Mouse (Mus musculus) MEL (cell line): ENCODE results near the gene 1700017D01Rik. TPM values are rescaled to one million over a fixed set of nuclear protein-coding genes. Genes with fewer than 3 reads are reported as not detected.

Experiments used
- DNase-seq: peaks from one replicate; pipeline ENCODE4 v3.0.0; 2011; ENCODE audit warnings: low read depth, low spot score
- H3K27ac ChIP-seq: 2 replicates; pipeline ENCODE4 v1.5.1; 2012; ENCODE audit warnings: low read depth, mild to moderate bottlenecking, control low read depth, low read length, moderate library complexity; ENCODE audit not compliant: control insufficient read depth
- H3K27me3 ChIP-seq, 2 experiments: fragments of 150-350 bp in 1 of 2; sonication (generic) in 1 of 2; 2 replicates each; pipeline ENCODE4 v1.6.1; 2012; ENCODE audit warnings: low read length in 2 of 2, mild to moderate bottlenecking in 2 of 2, improper control_type of control experiment in 1 of 2, moderate library complexity in 1 of 2; ENCODE audit not compliant: insufficient read depth in 2 of 2, control insufficient read depth in 1 of 2
- H3K36me3 ChIP-seq, 2 experiments: 2 replicates each; pipeline ENCODE4 v1.6.1; 2012 to 2014; ENCODE audit warnings: low read length in 2 of 2, improper control_type of control experiment in 1 of 2, inconsistent platforms in 1 of 2, mild to moderate bottlenecking in 1 of 2; ENCODE audit not compliant: insufficient read depth in 2 of 2, control insufficient read depth in 1 of 2
- H3K4me1 ChIP-seq, 2 experiments: fragments of 150-350 bp in 1 of 2; sonication (generic) in 1 of 2; 2 replicates each; pipeline ENCODE4 v1.6.1; 2012; ENCODE audit warnings: low read length in 2 of 2, improper control_type of control experiment in 1 of 2, mild to moderate bottlenecking in 1 of 2; ENCODE audit not compliant: insufficient read depth in 2 of 2, control insufficient read depth in 1 of 2
- H3K4me3 ChIP-seq, 2 experiments: fragments of 150-350 bp in 1 of 2; sonication (generic) in 1 of 2; 2 replicates each; pipeline ENCODE4 v1.5.1; 2012; ENCODE audit warnings: low read depth in 2 of 2, low read length in 2 of 2, mild to moderate bottlenecking in 2 of 2, moderate library complexity in 2 of 2, control low read depth in 1 of 2, improper control_type of control experiment in 1 of 2; ENCODE audit not compliant: control insufficient read depth in 1 of 2, insufficient read depth in 1 of 2
- H3K79me2 ChIP-seq: 2 replicates; pipeline ENCODE4 v1.6.1; 2012; ENCODE audit warnings: mild to moderate bottlenecking, low read length, moderate library complexity; ENCODE audit not compliant: control insufficient read depth, poor library complexity, insufficient read depth
- H3K9ac ChIP-seq: 2 replicates; pipeline ENCODE4 v1.6.1; 2012; ENCODE audit warnings: low read depth, mild to moderate bottlenecking, control low read depth, low read length, moderate library complexity; ENCODE audit not compliant: control insufficient read depth, poor library complexity, severe bottlenecking
- H3K9me3 ChIP-seq: fragments of 150-350 bp; sonication (generic); replicated peaks from 2 replicates; pipeline ENCODE4 v1.6.1; 2012; ENCODE audit warnings: mild to moderate bottlenecking, low read length, improper control_type of control experiment, moderate library complexity; ENCODE audit not compliant: insufficient read depth
- CHD1 ChIP-seq: IDR thresholded peaks from 2 replicates; pipeline ENCODE4 v1.6.1; 2012; ENCODE audit warnings: low read depth, mild to moderate bottlenecking, inconsistent platforms, low read length, improper control_type of control experiment
- CHD2 ChIP-seq: IDR thresholded peaks from 2 replicates; pipeline ENCODE4 v1.6.1; 2011; ENCODE audit warnings: low read length, improper control_type of control experiment
- CTCF ChIP-seq, 3 experiments: IDR thresholded peaks in 2 of 3; conservative IDR thresholded peaks in 1 of 3; 2 replicates each; pipeline ENCODE4 v1.5.1; 2011 to 2012; ENCODE audit warnings: low read length in 3 of 3, low read depth in 2 of 3, mild to moderate bottlenecking in 2 of 3, improper control_type of control experiment in 1 of 3, inconsistent platforms in 1 of 3, mixed read lengths in 1 of 3, moderate library complexity in 1 of 3; ENCODE audit not compliant: control insufficient read depth in 1 of 3, insufficient read depth in 1 of 3, poor library complexity in 1 of 3, severe bottlenecking in 1 of 3
- E2F4 ChIP-seq: IDR thresholded peaks from 2 replicates; pipeline ENCODE4 v1.6.1; 2011; ENCODE audit warnings: low read depth, low read length, improper control_type of control experiment, borderline replicate concordance
- ELF1 ChIP-seq: IDR thresholded peaks from 2 replicates; pipeline ENCODE4 v1.6.1; 2014; ENCODE audit warnings: low read depth, mild to moderate bottlenecking, inconsistent platforms, low read length, improper control_type of control experiment, moderate library complexity
- EP300 ChIP-seq, 2 experiments: IDR thresholded peaks; 2 replicates each; pipeline ENCODE4 v1.6.1; 2011; ENCODE audit warnings: improper control_type of control experiment in 2 of 2, low read length in 2 of 2, low read depth in 1 of 2, mild to moderate bottlenecking in 1 of 2
- ETS1 ChIP-seq: IDR thresholded peaks from 2 replicates; pipeline ENCODE4 v1.6.1; 2012; ENCODE audit warnings: low read depth, mild to moderate bottlenecking, inconsistent platforms, low read length, improper control_type of control experiment, moderate library complexity
- GABPA ChIP-seq: IDR thresholded peaks from 2 replicates; pipeline ENCODE4 v1.6.1; 2012; ENCODE audit warnings: low read depth, mild to moderate bottlenecking, inconsistent platforms, low read length, improper control_type of control experiment, moderate library complexity
- GATA1 ChIP-seq: IDR thresholded peaks from 2 replicates; pipeline ENCODE4 v1.6.1; 2011; ENCODE audit warnings: low read depth, low read length, improper control_type of control experiment
- HCFC1 ChIP-seq: IDR thresholded peaks from 2 replicates; pipeline ENCODE4 v1.6.1; 2012; ENCODE audit warnings: low read depth, mild to moderate bottlenecking, inconsistent platforms, low read length, improper control_type of control experiment, moderate library complexity
- KAT2A ChIP-seq: conservative IDR thresholded peaks from 2 replicates; pipeline ENCODE4 v1.6.1; 2012; ENCODE audit warnings: low read depth, low read length, improper control_type of control experiment, inconsistent platforms
- MAZ ChIP-seq: IDR thresholded peaks from 2 replicates; pipeline ENCODE4 v1.6.1; 2012; ENCODE audit warnings: low read depth, mild to moderate bottlenecking, inconsistent platforms, low read length, improper control_type of control experiment
- MEF2A ChIP-seq: IDR thresholded peaks from 2 replicates; pipeline ENCODE4 v1.6.1; 2014; ENCODE audit warnings: low read depth, mild to moderate bottlenecking, inconsistent platforms, low read length, improper control_type of control experiment; ENCODE audit not compliant: poor library complexity, insufficient replicate concordance, severe bottlenecking; ENCODE audit errors: extremely low read depth
- MXI1 ChIP-seq: IDR thresholded peaks from 2 replicates; pipeline ENCODE4 v1.6.1; 2011; ENCODE audit warnings: mild to moderate bottlenecking, low read depth, low read length, improper control_type of control experiment
- MYC ChIP-seq: IDR thresholded peaks from 2 replicates; pipeline ENCODE4 v1.6.1; 2011; ENCODE audit warnings: low read depth, mild to moderate bottlenecking, low read length, improper control_type of control experiment, moderate library complexity
- NELFE ChIP-seq: IDR thresholded peaks from 2 replicates; pipeline ENCODE4 v1.6.1; 2011; ENCODE audit warnings: low read depth, low read length, improper control_type of control experiment
- POLR2A ChIP-seq, 2 experiments: IDR thresholded peaks; 2 replicates each; pipeline ENCODE4 v1.6.1; 2011 to 2012; ENCODE audit warnings: low read length in 2 of 2, mild to moderate bottlenecking in 2 of 2, control low read depth in 1 of 2, improper control_type of control experiment in 1 of 2, low read depth in 1 of 2, moderate library complexity in 1 of 2; ENCODE audit not compliant: control insufficient read depth in 1 of 2, insufficient read depth in 1 of 2, poor library complexity in 1 of 2
- POLR2AphosphoS5 ChIP-seq: IDR thresholded peaks from 2 replicates; pipeline ENCODE4 v1.6.1; 2012; ENCODE audit warnings: low read depth, borderline replicate concordance, mild to moderate bottlenecking, inconsistent platforms, low read length, moderate library complexity, mixed read lengths
- RCOR1 ChIP-seq: IDR thresholded peaks from 2 replicates; pipeline ENCODE4 v1.6.1; 2012; ENCODE audit warnings: low read depth, mild to moderate bottlenecking, inconsistent platforms, low read length, improper control_type of control experiment
- SIN3A ChIP-seq: IDR thresholded peaks from 2 replicates; pipeline ENCODE4 v1.6.1; 2012; ENCODE audit warnings: low read length, improper control_type of control experiment, inconsistent platforms
- SMC3 ChIP-seq: IDR thresholded peaks from 2 replicates; pipeline ENCODE4 v1.6.1; 2011; ENCODE audit warnings: low read depth, low read length, improper control_type of control experiment
- TCF12 ChIP-seq: IDR thresholded peaks from 2 replicates; pipeline ENCODE4 v1.6.1; 2014; ENCODE audit warnings: low read depth, mild to moderate bottlenecking, inconsistent platforms, low read length, improper control_type of control experiment, moderate library complexity
- UBTF ChIP-seq: IDR thresholded peaks from 2 replicates; pipeline ENCODE4 v1.6.1; 2012; ENCODE audit warnings: low read depth, mild to moderate bottlenecking, inconsistent platforms, low read length, improper control_type of control experiment, moderate library complexity, borderline replicate concordance; ENCODE audit not compliant: insufficient read depth
- USF1 ChIP-seq: IDR thresholded peaks from 2 replicates; pipeline ENCODE4 v1.6.1; 2014; ENCODE audit warnings: low read depth, mild to moderate bottlenecking, inconsistent platforms, low read length, improper control_type of control experiment, moderate library complexity
- USF2 ChIP-seq, 2 experiments: IDR thresholded peaks; 2 replicates each; pipeline ENCODE4 v1.6.1; 2011 to 2012; ENCODE audit warnings: improper control_type of control experiment in 2 of 2, low read length in 2 of 2, borderline replicate concordance in 1 of 2, inconsistent platforms in 1 of 2, low read depth in 1 of 2, mild to moderate bottlenecking in 1 of 2; ENCODE audit not compliant: insufficient read depth in 1 of 2
- ZC3H11A ChIP-seq: IDR thresholded peaks from 2 replicates; pipeline ENCODE4 v1.6.1; 2012; ENCODE audit warnings: low read depth, mild to moderate bottlenecking, inconsistent platforms, low read length, improper control_type of control experiment
- ZKSCAN1 ChIP-seq: IDR thresholded peaks from 2 replicates; pipeline ENCODE4 v1.6.1; 2012; ENCODE audit warnings: low read depth, mild to moderate bottlenecking, inconsistent platforms, low read length, improper control_type of control experiment, moderate library complexity
- ZMIZ1 ChIP-seq: IDR thresholded peaks from 2 replicates; pipeline ENCODE4 v1.6.1; 2012; ENCODE audit warnings: low read depth, mild to moderate bottlenecking, inconsistent platforms, low read length, improper control_type of control experiment, moderate library complexity
- ZNF384 ChIP-seq: IDR thresholded peaks from 2 replicates; pipeline ENCODE4 v1.6.1; 2012; ENCODE audit warnings: low read depth, mild to moderate bottlenecking, inconsistent platforms, low read length, improper control_type of control experiment
- polyA plus RNA-seq, 2 experiments: library from polyadenylated mRNA; stranded (reverse) in 1 of 2; unstranded in 1 of 2; fragments of >175 nt in 1 of 2; fragments of >200 nt in 1 of 2; gene quantifications; 2 replicates each; pipeline versions ENCODE4 v1.2.1 to v1.2.4; 2012; ENCODE audit warnings: low replicate concordance in 2 of 2, low read depth in 1 of 2; ENCODE audit not compliant: insufficient read length in 2 of 2, insufficient read depth in 1 of 2, missing spikeins in 1 of 2
- total RNA-seq: library from RNA; depleted of rRNA; stranded (reverse); fragments of 300-350 nt; gene quantifications from 2 replicates; pipeline ENCODE4 v1.2.3, GENCODE M21; 2012

The 1700017D01Rik gene
- total and polyA plus RNA-seq, 3 experiments = not detected

GRCm38 (mm10) chr19:11049426-11049825 lies 81.2 kb downstream of the 1700017D01Rik start:
- Histone ChIP-seq H3K27me3 (peaks cover 2 to 4% of the 10 kb centered on the region in 2 experiments; a peak in 3 of 4 replicates), H3K27ac (no peak overlapping the region), H3K9ac (no peak overlapping the region), H3K4me1 (no peaks in the 10 kb centered on the region), H3K36me3 (no peaks in the 10 kb centered on the region; a peak in 1 of 4 replicates), H3K9me3 (no peaks in the 10 kb centered on the region), H3K4me3 (no peak overlapping the region), H3K79me2 (no peaks in the 10 kb centered on the region)
- no peak for TF ChIP-seq CTCF (IDR thresholded peaks at IDR 0.05 in 2 of 3, conservative IDR thresholded peaks at IDR 0.05 in 1 of 3; ENCODE audit: control insufficient read depth in 1 of 3, insufficient read depth in 1 of 3, low read depth in 2 of 3, low read length in 3 of 3, poor library complexity in 1 of 3, severe bottlenecking in 1 of 3)
- no peak for TF ChIP-seq GABPA
- TF ChIP-seq POLR2AphosphoS5 = no peak
- no peak for TF ChIP-seq ZNF384
- TF ChIP-seq EP300 (IDR thresholded peaks at IDR 0.05; ENCODE audit: low read depth in 1 of 2, low read length in 2 of 2) = no peak
- no peak for TF ChIP-seq NELFE
- TF ChIP-seq MYC = no peak
- no peak for TF ChIP-seq CHD2
- no peak for TF ChIP-seq UBTF
- TF ChIP-seq MXI1 = no peak
- no peak for TF ChIP-seq MEF2A
- no peak for TF ChIP-seq ETS1
- TF ChIP-seq USF2 (IDR thresholded peaks at IDR 0.05; ENCODE audit: borderline replicate concordance in 1 of 2, insufficient read depth in 1 of 2, low read depth in 1 of 2, low read length in 2 of 2) = no peak
- no peak for TF ChIP-seq SIN3A
- TF ChIP-seq CHD1 = no peak
- no peak for TF ChIP-seq MAZ
- TF ChIP-seq KAT2A = no peak
- TF ChIP-seq SMC3 = no peak
- TF ChIP-seq ZMIZ1 = no peak
- no peak for DNase-seq

GRCm38 (mm10) chr19:11048503-11048902 lies 82.2 kb downstream of the 1700017D01Rik start:
- no peaks in the 10 kb centered on the region for H3K9me3 ChIP-seq
- no peaks in the 10 kb centered on the region for H3K79me2 ChIP-seq
- no peak for DNase-seq
- peaks cover 2 to 4% of the 10 kb centered on the region in 2 experiments; a peak in 3 of 4 replicates for H3K27me3 ChIP-seq
- H3K27ac ChIP-seq = no peak overlapping the region
- no peaks in the 10 kb centered on the region; a peak in 1 of 4 replicates for H3K36me3 ChIP-seq
- TF ChIP-seq ZMIZ1 (no peak), POLR2A (IDR thresholded peaks at IDR 0.05; ENCODE audit: control insufficient read depth in 1 of 2, insufficient read depth in 1 of 2, low read depth in 1 of 2, low read length in 2 of 2, poor library complexity in 1 of 2) (no peak), KAT2A (no peak), SMC3 (no peak), ELF1 (no peak), E2F4 (no peak), HCFC1 (no peak), UBTF (no peak), RCOR1 (no peak), ZKSCAN1 (no peak), USF1 (no peak), TCF12 (no peak), POLR2AphosphoS5 (no peak), ZC3H11A (no peak), MAZ (no peak), GATA1 (no peak), CTCF (IDR thresholded peaks at IDR 0.05 in 2 of 3, conservative IDR thresholded peaks at IDR 0.05 in 1 of 3; ENCODE audit: control insufficient read depth in 1 of 3, insufficient read depth in 1 of 3, low read depth in 2 of 3, low read length in 3 of 3, poor library complexity in 1 of 3, severe bottlenecking in 1 of 3) (no peak)
- no peak overlapping the region for H3K9ac ChIP-seq
- no peak overlapping the region for H3K4me3 ChIP-seq
- H3K4me1 ChIP-seq = no peaks in the 10 kb centered on the region
